Mouse (Mus musculus): ENCODE data around the gene Gtf2h1.
"Not testable (repeated sequence)": the region's sequence is repeated elsewhere in the genome, so short reads cannot be mapped to it uniquely, and the experiment has no call there.

Gtf2h1 gene

DNA sequence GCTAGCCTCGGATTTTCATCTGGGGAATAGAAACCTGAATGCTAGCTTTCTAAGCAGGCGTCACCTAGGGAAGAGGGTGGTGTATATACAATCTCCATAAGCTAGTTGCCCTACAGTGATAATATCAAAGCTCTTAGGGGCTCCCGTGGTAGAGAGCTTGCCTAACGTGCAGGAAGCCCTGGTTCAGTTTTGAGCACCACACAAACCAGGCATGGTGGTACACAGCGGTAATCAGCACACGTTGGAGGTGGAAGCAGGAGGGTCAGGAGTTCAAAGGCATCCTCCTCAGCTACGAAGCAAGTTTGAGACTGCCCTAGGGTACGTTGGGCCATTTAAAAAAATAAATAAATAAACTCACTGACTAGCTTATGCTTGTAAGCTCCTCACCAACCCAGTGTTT is 35.8 kb downstream of the Gtf2h1 start:
- DNase-seq: no peak

DNA sequence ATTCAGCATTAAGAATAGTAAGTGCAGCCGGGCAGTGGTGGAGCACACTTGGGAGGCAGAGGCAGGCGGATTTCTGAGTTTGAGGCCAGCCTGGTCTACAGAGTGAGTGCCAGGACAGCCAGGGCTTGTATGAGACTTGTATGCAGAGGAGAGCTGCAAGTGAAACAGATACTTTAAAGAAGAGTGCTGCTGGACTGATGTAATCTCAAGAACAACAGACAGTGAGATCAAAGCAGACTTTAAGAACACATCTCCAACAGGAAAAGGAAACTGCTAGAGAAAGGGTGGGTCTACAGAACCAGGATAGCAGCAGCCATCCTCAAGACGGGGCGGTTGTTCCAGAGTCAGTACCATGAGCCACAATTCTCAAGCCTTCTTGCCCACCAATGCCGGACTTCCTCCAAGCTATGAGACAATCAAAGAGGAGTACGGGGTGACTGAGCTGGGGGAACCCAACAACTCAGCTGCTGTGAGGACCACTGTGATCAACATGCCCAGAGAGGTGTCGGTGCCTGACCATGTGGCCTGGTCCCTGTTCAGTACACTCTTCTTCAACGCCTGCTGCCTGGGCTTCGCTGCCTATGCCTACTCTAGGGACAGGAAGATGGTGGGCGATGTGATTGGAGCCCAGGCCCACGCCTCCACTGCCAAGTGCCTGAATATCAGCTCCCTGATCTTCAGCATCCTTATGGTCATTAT is 36.4 kb downstream of the Gtf2h1 start:
- DNase-seq: not testable (repeated sequence)

DNA sequence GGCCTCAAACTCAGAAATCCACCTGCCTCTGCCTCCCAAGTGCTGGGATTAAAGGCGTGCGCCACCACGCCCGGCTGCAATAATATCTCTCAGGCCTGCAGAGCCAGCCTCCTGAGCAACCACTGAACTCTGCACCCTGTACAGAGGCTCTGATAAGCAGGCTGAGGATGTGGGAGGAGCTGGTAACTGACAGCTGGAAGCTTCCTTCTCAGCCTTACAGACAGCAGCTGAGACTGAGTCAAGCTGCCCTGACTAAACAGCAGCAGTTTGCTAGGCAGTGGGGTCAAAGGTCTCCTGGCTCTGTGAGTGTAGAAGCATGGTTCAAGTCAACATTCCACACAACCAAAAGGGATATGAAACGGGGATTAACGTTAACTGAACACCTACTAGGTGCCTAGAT is 37.4 kb downstream of the Gtf2h1 start:
- DNase-seq: peak; percentile 76

DNA sequence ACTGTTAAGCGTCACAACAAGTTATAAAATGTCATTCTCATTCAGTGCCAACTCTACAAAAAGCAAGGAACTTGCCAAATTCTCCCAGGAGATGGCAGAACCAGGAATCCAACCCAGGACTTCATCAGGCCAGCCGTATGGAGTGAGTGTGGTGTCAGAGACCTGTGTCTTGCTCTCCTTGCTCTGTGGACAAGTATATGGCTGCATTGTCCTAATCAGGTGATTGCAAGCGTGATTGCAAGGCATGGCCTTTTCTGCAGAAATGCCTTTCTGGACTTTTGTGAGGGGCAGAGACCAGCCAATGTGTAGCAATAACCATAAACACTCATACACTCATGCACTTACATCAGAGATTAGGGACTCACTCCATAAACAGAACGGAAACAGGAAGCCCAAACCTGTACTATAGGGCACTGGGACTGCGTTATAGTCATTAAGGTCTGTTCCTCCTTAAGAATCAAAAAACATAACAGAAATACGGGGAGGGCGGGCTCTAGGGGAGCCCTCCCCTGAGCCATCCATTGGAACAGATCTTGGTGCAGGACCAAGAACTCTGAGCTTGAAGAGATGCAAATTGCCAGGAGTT is 37.9 kb downstream of the Gtf2h1 start:
- no peak for DNase-seq

DNA sequence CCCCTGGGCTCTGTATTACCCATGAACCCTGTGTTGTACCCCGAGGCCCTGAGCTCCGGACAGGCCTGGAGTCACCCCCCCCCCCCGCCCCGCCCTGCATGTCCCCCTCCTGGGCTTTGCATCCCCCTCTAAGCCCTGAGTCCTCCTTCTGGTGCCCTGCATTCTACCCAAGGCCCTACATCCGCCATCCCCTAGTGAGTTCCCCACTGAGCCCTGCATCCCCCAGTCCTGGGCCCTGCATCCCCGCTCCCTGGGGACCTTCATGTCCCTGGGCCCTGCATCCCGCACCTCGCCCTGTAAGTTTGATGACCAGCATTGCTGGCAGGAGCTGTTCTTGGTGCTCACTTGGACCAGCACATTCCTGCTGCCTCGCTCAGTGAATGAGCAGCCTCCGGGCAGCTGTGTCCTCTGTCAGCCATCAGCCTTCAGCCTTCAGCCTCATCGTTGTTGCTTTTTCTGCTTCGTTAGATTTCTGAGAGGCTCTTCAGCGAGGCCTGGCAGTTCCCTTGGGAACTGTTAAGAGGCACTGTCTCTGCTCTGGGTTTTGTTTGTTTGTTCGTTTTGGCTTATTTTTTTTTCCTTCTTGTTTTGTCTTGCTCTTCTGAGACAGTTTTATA is 39.2 kb downstream of the Gtf2h1 start:
- DNase-seq: no peak

DNA sequence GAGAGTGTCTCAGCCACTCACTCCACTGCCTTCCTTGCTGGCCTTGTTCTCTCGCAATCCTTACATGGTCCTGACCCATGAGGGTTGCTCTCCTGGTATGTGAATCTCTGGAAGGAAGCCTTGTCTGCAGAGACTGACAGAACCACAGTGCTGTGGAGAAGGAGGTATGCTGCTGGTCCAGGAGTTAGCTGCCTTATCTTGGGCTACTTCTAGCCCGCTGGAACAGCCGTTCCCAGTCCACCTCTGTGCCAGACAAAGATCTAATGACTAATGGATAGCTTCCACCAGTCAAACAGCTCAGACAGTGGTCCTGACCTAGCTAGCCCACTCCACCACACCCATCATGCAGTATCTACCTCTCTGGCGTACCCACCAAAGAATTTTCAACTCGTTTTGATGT is 40.5 kb downstream of the Gtf2h1 start:
- DNase-seq: no peak

DNA sequence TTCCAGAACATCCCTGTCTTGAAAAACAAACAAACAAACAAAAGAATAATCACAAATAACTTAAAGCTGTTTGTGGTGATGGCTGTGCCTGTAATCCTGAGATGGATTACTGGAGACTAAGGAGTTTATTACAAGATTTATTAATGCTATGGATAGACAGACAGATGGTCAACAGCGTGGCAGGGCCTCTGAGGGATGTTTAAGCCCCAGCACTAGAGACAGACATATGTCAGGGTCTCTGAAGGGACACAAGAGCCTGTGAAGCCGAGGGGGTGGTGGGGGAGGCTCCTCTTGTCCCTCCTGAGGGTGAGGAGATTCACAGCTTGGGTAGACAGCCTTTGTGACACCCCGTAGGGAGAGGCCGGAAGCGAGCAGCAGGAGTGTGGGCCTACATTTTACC is 41.2 kb downstream of the Gtf2h1 start:
- no peak for DNase-seq

DNA sequence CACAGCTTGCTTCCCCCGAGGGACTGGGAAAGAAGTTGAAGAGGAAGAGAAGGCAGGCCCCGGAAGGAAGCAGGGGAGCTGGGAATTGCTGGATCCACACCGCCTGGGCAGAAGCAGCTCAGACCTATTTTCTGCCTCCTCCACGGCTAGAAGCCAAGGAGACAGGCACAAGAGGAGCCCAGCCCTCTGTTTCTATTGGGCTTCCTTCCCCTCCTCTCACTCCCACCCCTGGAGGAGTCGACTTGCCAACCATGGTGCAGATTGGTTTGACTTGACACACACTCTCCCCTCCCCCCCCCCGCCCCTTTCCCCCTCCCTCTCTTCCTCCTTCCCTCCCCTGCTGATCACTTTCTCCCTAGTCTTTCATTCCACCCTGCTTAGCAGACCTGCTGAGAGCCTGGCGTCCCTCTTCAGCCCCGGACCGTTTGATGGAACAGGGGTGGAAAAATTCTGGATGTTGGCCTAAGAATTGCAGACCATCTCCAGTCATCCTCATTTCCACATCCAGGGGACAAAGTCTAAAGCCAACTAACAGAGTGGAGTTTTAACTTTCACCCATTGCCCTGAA is 42.3 kb downstream of the Gtf2h1 start:
- DNase-seq: peak; percentile 59

DNA sequence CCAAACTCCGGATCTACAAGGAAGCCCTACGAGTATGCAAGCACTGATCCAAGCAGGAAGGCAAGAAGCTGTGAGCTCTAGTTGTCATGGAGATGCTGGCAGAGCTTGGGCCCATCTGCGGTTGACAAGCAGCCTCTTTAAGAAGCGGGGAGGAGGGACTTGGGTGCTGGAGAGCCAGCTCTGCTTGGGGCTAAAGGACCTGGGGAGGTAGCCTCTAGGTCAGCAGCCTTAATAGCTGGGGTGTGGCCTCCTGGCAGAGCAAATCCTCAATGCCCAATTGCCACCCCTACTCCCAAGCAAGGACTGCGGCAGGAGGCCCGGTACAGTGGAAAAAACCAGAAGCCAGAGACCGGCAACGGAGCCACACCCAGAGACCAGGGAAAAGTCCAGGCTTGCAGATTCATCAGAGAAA is 43.0 kb downstream of the Gtf2h1 start:
- DNase-seq: peak; percentile 81

DNA sequence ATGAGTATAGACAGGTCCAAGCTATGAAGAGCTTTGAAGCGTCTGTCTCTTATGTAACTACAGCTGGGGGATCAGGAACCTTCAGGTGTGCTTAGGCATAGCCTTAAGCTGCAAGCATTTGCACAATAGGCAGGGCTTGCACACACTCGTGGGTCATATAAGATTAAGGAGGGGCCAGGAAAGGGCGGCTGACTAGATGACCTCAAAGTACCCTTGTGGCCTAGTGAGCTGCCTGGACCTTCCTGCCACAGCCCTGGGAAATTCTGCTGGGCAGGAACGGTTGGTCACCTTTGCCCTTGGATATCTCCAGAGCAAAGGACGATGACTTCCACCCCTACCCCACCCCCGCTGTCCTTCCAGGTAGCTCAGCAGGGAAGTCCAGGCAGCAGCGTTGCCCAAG is 43.5 kb downstream of the Gtf2h1 start:
- DNase-seq: peak; percentile 74

DNA sequence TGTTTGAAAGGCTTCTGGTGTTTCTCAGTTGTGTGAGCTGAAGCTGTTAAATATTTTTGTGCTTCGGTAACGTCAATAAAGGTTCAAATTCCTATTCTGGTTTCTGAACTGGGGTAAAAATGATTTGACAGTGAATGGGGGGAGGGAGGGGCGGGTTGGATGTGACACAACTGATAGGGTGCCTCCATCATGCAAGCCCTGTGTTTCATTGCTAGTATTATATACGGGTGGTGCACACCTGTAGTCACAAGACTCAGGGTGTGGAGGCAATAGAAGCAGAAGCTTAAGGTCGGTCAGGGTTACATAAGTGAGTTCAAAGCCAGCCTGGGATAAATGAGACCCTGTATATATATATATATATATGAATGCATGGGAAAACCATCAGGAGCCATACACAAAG is 44.0 kb downstream of the Gtf2h1 start:
- no peak for DNase-seq

DNA sequence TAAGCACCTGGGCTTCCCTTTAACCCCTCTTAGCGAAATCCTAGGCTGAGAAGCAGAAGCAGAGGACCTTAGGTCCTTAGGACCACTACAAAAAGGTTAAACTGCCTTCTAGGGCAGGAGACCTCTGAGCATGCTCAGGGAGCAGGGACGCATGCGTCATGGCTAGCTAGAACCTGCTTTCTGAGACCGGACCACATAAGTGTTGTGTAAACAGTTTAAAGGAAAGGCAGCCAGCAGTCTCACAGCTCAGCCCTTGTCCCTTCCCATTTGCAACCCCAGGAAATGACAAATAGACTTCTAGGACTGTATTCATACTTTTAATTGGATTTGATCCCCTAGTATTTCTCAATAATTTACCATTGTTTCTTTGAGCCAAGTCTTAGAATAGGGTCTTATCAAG is 44.4 kb downstream of the Gtf2h1 start:
- DNase-seq: no peak

DNA sequence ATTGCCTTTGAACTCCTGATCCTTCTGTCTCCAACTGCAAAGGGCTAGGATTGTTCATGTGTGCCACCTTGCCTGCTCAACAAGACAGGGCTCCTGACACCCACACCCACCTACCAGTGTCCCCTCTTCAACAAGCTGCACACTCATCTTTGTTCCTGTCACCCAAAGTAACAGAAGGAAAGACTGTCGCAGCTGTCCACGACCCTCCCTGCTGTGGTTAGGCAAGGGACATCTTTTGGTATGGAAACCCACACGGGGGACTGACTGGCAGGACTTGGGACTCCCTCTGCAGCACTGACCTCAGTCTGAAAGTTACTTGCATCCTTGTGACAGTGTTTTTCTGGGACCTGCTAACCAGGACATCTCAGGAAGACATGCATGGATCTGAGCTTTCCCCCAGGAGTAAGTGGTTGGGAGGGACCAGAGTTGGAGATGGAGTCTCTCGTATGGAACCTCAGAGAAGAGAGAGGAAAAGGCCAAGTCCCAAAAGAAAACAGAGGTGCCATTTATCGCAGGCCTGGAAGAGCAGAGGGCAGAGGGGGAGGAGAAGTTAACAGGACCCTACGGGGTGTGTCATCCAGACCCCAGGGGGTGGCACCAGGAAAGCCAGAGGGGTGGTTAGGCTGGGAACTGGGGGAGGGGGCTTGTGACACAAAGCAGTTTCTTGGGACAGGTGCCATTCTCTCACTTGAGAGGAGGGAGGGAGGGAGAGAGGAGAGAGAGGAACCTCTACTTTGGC is 45.1 kb downstream of the Gtf2h1 start, which contains the start of gene Ldha:
TSS of gene Ldha (plus strand) at position 689 of the 739 bp plus-strand sequence.
- DNase-seq: no peak

DNA sequence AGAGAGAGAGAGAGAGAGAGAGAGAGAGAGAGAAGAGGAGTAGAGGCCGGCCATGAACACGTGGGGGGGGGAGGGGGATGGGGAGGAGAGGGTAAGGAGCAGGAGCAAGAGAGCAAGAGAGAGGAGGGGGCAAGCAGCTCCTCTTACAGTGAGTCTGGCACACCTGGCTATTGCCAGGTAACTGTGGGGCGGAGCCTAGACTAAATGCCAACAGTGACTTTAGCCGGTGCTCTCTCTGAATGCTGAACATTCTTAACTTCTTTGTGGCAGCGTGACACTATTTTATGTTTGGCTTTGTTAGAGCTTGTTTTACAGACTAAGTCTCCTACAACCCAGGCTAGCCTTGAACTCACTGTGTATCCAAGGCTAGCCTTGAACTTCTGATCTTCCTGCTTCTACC is 46.4 kb downstream of the Gtf2h1 start:
- DNase-seq: no peak

DNA sequence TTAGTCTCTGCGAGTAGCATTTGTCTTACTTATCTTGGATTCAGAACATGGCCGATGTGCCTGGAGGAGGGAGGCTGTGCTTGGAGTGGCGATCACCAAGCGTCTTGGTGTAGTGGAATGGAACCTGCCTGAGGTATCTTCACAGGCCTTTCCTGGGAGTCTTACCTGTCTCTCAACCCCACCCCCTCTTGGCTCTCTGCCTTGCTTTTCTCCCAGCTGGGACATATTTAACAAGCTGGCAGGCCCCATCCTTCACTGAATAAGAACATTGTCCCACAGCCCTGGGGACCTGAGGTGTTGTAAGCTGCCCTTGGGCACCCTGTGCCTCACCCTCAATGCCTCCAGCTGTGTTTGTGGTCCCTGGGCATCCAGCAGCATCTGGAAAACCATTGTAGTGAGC is 47.7 kb downstream of the Gtf2h1 start:
- no peak for DNase-seq

DNA sequence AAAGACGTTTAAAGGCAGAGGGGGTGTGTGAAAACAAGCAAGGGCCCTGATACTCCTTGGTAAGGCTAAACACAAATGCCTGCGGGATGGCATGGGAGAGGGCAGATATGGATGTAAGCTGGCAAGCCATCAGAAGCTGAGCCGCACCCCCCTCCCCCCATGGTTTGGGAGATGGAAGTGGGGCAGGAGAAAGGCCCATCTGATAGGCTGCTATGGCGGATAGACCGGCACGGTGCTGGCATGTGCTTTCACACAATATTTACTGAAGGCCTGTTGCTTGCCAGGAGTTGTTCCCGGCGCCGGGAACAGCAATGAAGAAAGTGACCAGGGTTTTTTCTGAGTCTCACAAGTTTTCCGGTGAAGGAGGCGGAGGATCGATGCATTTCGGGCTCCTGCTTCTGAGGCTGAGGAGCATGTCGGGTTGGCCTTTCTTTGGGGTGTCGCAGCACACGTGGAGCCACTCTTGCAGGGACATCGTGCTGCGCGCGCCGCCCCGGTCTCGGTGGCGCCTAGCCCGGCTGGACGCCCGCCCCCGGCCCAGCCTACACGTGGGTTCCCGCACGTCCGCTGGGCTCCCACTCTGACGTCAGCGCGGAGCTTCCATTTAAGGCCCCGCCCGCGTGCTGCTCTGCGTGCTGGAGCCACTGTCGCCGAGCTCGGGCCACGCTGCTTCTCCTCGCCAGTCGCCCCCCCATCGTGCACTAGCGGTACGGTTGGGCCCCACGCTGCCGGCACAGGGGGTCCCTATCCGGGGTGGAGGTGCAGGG is 49.5 kb downstream of the Gtf2h1 start:
- peak; percentile 94 for DNase-seq

DNA sequence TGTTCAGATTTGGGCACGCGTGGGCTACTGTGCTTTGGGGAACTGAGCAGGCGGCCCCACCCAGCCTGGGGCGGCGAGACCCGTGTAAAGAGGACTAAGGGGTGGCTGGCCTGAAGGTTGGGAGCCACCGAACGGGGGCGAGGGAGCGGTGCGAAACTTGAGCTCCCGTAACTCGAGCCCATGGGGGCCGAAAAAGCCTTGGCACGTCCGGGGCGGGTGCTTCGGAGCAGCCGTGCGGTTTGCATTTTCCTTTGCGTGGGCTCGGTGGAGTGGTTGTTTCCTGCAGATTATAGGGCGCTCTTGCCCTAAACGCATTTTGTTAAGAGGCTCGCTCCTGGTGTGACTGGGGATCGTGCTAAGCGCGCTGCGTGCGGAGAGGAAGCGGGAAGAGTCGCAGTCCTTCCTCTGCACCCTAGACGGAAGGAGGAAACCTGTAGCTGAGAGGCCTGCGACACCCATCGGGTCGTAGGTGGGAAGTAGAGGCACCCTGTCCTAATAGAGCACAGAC is 50.1 kb downstream of the Gtf2h1 start:
- no peak for DNase-seq

DNA sequence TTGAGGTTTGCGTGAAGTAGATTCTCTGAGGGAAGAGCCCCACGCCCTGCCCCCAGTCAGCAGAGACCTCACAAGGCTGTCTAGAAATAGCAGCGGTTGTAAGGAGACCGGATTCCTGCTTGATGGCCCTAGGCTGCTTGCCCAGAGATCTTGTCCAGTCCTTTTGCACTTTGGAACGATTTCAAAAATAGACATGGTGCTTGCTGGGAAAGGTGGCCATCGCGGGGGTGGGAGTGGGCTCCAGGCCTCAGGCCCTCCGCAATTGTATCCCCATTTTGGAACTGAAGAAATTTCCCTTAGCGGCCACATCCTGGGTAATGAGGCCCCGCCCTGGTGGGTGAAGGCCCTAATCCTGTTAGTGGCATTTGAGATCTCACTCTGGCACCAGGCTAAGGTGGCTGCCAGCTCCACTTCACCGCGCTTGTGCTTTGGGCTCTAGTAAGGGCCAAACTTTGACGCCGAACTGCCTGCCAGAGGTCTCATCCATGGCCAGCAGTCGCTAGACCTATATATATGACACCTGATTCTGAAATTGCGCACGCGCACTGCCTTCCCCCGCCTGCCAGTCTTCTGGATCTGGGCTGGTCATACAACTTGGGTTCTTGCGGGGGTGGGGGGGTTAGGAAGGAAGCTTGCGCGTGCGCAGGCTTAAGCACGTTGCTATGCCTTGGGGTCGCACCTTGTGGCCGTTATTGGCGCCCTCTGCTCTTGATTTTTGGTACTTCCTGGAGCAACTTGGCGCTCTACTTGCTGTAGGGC is 50.8 kb downstream of the Gtf2h1 start:
- peak; percentile 70 for DNase-seq

DNA sequence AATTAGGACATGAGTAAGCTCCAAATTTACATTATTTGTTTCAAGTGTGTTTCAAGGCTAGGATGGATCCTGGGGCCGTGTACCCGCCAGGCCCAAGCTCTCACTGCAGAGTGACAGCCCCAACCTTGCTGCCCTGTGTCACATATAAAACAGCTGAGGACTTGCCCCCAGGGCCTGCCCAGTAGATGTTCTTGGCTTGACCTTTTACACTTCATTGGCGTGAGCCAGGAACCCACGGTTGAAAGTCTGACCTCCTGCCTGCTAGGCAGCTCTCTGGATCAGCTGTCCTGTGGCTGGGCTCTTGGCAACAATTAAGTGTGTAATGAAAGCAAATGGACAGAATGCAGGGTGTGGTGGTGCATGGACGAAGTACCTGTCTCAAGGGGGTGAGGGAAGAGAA is 53.4 kb downstream of the Gtf2h1 start:
- DNase-seq: no peak

DNA sequence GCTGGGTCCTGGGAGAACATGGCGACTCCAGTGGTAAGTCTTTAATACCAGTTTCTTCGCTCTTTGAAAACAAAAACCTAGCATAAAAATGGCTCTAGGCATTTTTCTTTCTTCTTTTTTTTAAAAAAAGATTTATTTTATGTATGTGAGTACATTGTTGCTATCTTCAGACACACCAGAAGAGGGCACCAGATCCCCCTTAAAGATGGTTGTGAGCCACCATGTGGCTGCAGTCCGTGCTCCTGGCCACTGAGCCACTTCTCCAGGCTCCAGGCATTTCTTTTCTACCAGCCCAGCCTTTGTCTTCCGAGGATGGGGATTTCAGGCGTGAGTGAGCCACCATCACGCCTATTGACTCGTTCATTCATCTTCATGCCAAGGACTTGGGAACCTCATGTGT is 55.1 kb downstream of the Gtf2h1 start:
- no peak for DNase-seq

DNA sequence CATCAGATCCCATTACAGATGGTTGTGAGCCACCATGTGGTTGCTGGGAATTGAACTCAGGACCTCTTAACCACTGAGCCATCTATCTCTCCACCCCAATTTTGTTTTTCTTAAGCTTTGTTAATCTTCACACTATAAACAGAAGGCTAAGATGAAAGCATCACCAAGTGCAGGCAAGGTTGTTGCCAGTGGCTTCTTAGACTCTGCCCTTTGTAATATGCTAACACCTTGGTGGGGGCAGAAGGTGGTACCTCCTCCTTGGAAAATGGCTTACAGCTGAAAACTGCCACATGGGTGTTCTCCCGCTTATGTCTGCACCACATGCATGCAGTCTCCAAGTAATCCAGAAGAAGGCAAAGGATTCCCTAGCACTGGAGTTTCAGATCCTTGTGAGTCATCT is 56.8 kb downstream of the Gtf2h1 start:
- no peak for DNase-seq

DNA sequence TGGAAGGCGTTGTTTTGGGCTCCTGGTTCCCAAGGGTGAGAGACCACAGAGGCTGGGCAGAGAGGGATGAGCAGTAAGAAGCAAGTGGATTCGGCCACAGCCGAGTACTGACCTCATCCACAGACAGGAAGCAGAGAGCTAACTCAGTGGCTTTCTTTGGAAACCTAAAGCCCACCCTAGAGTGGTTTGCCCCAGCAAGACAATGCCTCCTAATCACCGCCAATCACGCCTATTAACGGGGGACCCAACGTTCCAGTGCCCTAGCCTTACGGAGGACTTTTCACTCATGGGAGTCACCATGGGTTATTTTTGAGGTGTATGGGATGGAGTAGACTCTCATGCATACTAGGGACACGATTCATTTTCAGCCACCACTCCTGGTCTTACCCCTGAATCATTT is 57.5 kb downstream of the Gtf2h1 start:
- no peak for DNase-seq

Measured in kidney, adult 18-20 months (tissue).